Mouse (Mus musculus) adrenal gland, adult (tissue): ENCODE results near the gene Adap1.

Experiments used
- DNase-seq, 2 experiments: peaks; one replicate each; pipeline ENCODE4 v3.0.0; 2022 to 2023; ENCODE audit warnings: low spot score in 1 of 2; ENCODE audit not compliant: inconsistent age in 2 of 2

The Adap1 gene

DNA sequence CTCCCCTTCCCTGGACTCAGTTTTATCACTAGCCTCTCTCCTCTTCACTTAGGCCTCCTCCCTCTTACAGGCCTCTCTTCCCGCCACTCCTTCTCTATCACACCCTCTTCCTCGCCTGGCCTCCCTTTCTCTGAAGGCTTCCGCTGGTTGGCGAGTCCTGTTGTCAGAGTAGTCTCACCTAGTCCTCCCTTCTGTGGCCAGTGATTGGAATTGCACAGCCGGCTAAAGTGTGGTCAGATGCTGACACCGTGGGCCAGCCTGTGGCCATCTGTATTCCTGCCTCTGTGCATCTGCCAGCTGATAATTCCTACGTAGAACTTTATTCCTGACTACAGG, 72.5 kb downstream of the Adap1 start:
- DNase-seq = peak in 1 of 2 experiments; percentile 83

DNA sequence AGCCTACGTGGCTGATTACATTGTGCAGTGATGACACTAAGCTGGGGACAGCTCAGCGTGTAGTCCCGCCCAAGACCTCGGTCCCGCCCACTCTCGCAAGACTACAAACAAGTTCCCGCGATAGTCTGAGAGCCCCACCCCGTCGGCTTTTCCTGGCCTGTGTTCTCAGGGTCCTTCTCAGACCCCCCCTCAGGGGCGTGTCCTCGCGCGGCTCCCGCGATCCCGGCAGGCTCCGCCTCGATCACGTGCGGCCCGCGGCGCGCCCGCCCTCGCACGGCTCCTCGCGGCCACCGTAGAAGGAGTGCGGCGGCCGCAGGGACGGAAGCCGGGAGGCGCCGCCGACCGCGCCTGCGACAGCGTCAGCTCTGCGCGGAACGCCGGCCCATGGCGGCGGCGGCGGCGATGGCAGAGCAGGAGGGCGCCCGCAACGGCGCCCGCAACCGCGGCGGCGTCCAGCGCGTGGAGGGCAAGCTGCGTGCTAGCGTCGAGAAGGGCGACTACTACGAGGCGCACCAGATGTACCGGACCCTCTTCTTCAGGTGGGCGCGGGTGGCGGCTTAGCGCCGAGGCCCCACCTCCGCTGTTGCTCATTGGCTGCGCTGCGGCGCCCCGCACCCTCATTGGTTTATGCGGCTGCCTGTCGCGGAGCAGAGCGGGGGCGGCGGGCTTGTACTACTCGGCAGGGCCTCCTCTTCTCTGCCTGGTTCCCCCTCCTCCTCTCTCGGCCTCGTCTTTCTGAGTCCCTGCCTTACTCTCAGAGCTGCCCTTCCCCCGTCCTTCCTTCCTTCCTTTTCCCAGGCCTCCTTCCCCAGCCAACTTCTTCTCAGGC, 73.1 kb downstream of the Adap1 start, which contains the start of gene Get4:
Gene Get4 (plus strand): TSS at position 244 of the 829 bp plus-strand sequence.
- DNase-seq = peak; percentile 100

DNA sequence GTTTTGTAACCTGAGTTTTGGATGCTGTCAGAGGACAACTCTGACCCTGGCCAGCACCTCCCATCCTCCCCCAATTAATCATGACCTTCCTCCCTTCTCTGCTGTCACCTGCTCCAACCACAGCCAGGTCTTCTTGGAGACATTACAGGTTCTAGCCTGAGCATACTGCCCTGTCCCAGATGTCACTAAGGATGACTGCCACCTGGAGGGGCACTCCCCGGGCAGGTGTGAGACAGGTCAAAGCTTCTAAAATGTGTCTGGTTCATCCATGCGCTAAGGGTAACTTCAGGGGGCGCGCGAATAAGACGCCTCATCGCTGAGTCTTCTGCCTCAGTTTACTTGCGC, 73.7 kb downstream of the Adap1 start:
- no peak for DNase-seq

DNA sequence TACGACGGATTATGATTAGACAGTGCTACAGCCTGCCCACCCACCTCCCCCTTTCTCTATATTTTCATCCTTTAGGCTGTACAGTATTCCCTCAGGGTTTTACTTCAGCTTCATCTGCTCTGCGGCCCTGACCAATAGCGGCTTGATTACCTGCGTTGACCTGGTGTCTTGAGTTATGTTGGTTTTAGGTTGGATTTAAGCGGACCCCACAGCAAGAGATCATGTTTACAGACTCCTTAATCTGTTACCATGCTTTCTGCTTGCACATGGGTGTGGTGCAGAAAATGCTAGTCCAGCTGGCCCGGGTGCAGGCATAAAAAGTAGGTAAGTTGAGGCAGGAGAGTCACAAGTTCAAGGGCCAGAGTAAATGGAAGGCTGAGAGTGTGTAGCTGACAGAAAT, 74.1 kb downstream of the Adap1 start:
- DNase-seq = no peak

DNA sequence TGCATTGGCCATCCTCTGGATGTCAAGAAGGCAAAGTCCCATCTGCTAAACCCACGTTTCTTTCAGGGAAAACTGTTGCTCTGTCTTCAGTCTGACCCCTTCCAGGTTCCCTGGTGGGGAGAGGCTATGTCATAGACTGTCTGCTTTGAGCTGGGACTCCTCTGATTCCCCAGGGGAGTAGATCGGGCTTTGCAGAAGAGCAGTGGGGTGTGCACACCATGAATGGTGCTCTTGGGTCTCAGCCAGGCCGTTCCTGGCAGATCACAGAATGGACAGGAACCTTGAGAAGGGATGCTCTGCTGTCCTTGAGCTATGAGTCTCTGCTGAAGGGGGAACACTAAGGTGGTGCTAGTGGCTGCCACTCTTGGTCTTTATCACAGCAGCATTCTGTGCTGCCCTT, 76.6 kb downstream of the Adap1 start:
- peak; percentile 86 to 87 for DNase-seq

DNA sequence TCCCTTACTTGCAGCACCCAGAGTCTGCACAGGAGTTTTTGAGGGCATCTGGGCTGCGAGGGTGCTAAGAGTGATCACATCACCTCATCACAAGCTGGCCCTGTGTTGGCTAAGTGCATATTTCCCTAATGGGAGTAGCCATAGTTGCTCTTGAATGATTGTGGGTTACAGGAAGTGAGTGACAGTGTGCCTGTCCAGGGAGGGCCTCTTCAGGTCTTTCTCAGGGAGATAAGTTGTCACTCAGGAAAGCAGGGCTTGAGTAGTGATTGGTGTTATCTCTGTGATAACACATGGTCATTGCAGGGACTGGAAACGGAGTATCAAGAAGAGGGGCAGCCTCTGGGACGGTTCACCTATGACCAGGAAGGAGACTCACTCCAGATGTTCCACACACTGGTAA, 77.7 kb downstream of the Adap1 start:
- DNase-seq = no peak

DNA sequence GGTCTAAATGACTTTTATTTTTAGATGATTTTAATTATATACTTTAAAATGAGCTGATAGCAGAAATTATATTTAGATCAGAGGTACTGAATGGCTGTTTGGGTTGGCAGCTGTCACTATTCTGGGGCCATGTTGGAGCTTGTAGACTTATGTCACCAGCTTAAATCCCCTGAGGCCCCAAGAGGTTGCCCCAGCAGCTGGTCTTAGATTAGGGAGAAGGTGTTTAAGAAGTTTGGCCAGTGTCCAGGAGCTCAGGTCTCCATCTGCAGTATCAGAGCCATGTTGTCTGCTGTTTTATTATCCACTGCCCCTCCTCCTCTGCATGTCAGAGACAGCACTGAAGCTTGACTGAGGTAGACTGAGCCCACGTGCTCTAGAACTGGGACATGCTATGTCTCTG, 82.0 kb downstream of the Adap1 start:
- DNase-seq = no peak

DNA sequence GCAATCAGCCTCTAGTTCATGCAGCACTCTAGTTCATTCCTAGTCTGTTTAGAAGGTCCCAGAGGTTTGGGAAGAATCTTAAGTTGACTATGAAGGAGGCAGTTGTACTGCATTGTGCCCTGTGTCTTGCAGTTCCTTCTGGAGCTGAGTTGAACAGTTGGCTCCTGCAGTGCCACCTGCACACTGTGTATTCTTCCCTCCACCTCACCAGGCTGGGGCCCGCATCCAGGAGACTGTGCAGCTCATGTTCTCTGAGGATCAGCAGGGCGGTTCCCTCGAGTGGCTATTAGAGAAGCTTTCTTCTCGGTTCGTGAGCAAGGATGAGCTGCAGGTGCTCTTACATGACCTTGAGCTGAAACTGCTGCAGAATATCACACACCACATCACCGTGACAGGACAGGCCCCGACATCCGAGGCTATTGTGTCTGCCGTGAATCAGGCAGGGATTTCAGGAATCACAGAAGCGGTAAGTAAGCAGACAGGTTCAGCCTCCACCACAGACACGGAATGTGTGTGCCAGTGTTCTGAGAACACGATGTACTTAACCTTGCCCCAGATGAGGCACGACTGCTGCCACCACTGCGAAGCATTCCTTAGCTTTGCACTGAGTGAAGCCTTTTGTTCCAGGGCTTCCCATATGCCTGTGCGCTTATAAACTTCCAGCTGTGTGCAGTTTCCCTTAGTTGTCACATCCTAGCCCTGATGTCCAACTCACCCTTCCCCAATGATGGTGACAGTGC, 84.2 kb downstream of the Adap1 start:
- DNase-seq = peak; percentile 57 to 82

DNA sequence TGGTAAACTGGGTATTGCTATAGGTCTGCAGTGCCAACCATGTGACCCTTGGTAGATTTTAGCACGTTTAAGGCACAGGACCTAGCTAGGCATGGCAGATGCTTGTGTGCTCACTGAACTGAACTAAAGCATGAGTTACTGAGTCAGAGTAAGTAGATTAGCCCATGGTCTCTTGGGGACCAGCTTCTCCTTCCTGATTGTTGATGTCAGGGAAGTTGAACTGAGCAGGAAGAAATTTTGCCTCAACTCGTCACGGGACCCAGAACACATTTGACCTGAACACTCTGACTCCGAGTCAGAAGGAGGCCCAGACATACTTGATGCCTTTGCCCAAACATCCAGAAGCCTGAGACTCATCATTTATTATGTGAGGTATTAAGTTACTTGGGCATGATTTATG, 88.0 kb downstream of the Adap1 start:
- no peak for DNase-seq

DNA sequence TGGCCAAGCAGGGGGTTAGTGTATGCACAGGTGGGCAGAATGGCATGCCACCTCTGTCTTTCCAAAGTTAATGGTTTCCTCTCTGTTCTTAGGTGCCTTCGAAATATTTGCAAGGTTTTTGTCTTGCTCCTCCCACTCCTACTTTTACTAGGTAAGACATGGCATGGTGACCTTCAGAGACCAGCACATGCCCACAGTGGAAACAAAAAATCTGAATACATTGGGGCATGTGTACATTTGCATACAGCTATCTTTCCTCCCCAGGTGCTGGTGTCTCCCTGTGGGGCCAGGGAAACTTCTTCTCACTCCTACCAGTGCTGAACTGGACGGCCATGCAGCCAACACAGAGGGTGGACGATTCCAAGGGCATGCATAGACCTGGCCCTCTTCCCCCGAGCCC, 91.0 kb downstream of the Adap1 start:
- no peak for DNase-seq

DNA sequence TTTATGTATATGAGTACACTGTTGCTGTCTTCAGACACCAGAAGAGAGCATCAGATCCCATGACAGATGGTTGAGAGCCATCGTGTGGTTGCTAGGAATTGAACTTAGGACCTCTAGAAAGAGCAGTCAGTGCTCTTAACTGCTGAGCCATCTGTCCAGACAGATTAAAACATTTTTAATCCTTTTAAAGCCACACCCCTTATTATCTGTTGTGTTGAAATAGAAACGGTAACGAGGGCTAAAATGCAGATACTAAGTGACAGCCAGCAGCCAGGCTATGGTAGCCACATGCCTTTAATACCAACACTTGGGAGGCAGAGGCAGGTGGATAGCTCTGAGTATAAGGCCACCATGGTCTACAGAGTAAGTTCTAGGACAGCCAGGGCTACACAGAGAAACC, 93.3 kb downstream of the Adap1 start:
- DNase-seq = no peak

DNA sequence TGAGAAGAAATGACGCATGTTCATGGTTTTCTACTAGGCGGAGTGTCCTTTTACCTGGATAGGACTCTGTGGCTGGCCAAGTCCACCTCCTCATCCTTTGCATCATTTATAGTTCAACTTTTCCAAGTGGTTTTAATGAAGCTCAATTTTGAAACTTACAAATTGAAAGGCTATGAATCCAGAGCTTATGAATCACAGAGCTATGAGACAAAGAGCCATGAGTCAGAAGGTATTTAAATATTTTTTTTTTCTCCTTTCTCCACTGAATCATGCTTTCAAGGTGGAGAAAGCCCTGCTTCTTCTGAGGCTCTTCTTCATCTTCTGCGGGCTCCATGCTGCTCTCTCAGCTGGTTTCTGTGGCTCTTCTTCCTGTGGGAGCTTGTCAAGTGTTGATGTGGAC, 95.7 kb downstream of the Adap1 start:
- DNase-seq = no peak

DNA sequence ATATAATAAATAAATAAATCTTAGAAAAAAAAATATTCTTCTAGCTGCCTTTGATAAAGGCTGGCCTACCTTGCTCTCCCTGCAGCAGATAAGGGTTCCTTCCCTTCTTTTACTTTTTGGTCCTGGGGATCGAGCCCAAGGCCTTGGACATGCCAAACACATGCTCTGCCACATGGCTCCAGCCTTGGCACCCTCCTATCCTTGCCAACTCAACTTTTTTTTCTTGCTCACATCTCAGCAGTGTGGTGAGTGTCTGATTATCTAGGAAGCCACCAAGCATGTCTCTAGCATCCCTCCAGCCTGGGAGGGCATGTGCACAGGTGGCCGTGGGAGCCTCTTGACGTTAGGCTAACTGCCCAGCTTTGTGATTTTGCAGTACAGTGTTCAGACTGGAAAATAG, 97.1 kb downstream of the Adap1 start:
- peak in 1 of 2 experiments; percentile 67 for DNase-seq

DNA sequence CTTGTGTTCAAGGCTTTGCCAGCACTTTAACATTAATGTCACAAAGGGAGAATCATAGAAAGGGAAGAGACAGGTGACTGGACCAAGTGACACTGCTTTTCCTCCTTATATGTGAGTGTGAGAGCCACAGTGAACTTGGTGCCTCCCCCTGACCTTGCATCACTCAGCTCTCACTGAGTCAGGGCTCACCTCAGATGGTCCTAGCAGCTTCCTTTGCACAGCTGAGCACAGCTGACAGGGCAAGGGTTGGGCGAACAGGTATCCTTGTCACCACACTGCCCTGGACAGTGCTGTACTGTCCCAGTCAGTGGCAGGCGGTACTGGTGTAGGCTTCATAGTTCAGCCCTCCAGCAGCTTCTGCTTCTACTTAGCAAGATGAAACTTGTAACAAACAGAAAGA, 97.8 kb downstream of the Adap1 start:
- DNase-seq = peak in 1 of 2 experiments; percentile 56

DNA sequence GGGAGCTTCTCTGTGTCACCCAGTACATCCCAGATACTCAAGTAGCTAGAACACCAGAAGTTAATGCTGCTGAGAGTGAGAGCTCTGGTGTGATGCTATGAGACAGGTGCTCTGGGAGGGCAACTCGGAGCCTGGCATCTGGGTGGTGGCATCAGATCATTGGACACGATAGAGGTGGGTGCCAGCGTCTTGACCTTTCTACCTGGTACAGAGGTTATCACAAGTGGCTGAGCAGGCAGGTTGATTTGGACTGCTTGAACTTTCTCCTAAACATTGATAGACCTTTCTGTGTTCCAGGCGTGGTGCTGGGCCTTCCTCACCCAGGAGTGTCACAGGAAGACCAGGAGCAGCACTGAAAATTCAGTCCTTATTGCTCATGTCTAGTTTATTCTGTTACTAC, 98.2 kb downstream of the Adap1 start:
- no peak for DNase-seq

DNA sequence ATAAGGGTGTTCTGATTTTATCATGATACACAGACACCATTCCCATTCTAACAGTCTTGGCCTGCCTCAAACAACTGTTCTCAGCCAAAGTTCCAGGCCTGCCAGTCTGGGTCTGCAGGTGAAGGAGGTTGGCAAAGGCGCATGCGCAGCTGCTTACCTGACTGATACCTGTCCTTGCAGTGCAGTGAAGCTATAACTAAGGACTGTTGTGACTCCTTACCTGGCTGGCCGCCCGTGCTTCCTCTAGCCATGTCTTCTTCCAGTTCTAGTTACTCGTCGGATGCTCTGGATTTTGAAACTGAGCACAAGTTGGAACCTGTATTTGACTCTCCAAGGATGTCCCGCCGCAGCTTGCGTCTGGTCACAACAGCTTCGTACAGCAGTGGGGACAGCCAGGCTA, 102.1 kb downstream of the Adap1 start:
- DNase-seq = no peak
